Mouse (Mus musculus): ENCODE data around the gene Cdh4.

DNA sequence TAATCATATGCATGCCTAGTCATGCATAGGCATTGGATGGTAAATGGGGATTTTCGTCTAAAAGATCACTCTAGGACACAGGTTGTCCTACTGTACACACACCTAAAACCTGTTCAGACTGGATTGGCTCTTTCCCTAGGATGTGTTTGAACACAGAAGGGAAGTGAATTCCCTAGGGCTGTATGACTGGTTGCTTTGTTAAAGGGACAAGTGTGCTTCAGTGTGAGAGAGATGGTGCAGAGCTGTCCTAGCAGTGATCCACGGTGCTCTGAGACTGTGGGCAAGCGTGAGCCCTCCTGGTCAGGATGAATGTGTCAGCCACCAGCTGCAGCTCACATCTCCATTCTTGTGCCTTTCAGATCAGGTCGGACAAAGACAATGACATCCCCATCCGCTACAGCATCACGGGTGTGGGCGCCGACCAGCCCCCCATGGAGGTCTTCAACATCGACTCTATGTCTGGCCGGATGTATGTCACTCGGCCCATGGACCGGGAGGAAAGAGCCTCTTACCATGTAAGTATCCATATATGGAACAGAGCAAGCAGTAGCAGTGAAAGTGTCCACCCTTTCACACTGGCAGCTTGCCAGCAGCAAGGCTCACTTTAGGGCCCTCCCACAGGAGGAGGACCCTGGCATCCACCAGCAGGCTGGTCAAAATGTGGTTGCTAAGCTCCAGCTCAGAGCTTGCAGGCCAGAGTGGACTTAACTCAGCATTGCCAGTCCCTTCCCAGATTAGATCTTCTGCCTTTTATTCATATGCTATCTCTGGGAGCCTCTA, 400.6 kb downstream of the Cdh4 start:
- no peak for TF ChIP-seq CTCF (IDR thresholded peaks at IDR 0.05; ENCODE audit: borderline replicate concordance, insufficient read depth, low read depth, low read length)
- no peak for TF ChIP-seq POLR2A (IDR thresholded peaks at IDR 0.05; ENCODE audit: borderline replicate concordance, insufficient read depth, low read length)

All from cerebellum, adult 2 months (tissue).